Comparison of ENCODE assay signal across 28 mouse cellular contexts in the genomic region with DNA sequence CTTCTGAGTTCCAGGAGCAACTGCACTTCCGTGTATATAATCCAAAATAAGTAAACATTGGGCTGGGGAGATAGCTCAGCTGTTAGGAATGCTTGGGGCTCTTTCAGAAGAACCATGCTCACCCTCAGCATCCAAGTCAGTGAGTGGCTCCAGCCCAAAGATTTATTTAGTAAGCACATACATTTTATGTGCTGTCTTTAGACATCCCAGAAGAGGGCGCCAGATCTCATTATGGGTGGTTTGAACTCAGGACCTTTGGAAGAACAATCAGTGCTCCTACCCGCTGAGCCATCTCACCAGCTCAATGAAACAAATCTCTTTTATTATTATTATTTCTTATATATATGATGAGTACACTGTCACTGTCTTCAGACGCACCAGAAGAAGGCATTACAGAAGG. TPM values are rescaled to one million over a fixed set of nuclear protein-coding genes. Genes with fewer than 3 reads are reported as not detected.
DNase-seq lines count a peak whose midpoint lies in the region; ATAC-seq and TF ChIP-seq lines count a peak whose summit lies in the region.
"Had no signal": no experiment of that assay in that cellular context is flagged by ENCODE, and none has a peak within 500 bp of the region (broad histone marks: within the 10 kb centered on the region; RNA-seq: fewer than 3 reads in every experiment).

No protein-coding gene starts in this region.

- peaks cover 3% of the 10 kb centered on the region for H3K4me1 ChIP-seq in liver, postnatal 0 days (ENCODE audit: insufficient read depth)
- H3K4me1 ChIP-seq in liver, embryonic 11.5 days (replicated peaks; ENCODE audit: control insufficient read depth, insufficient read depth, low read length): no peaks in the 10 kb centered on the region
- peaks cover 44% of the 10 kb centered on the region for H3K4me1 ChIP-seq in E14TG2a.4 (replicated peaks; ENCODE audit: low read depth, low read length)
- H3K4me1 ChIP-seq: embryonic facial prominence, embryonic 12.5 days had no signal

- no peak overlapping the region for H3K27ac ChIP-seq in gastrocnemius, adult 2 months
- no peak overlapping the region for H3K27ac ChIP-seq in liver, postnatal 0 days (ENCODE audit: low read depth)
- H3K27ac ChIP-seq in liver, embryonic 11.5 days (ENCODE audit: low read depth, low read length): no peak overlapping the region
- H3K27ac ChIP-seq: embryonic facial prominence, embryonic 12.5 days had no signal

- ATAC-seq in liver, postnatal 0 days: no peak
- no peak for ATAC-seq in liver, embryonic 11.5 days (replicated peaks; ENCODE audit: low FRiP score)
- no peak for ATAC-seq in activated CD4-positive, CD25-positive, alpha-beta regulatory T cell, adult 4 months
- ATAC-seq: forebrain, embryonic 16.5 days; hindbrain, embryonic 16.5 days; midbrain, embryonic 16.5 days had no signal

- no peak overlapping the region for H3K4me3 ChIP-seq in gastrocnemius, adult 2 months
- no peak overlapping the region for H3K4me3 ChIP-seq in liver, postnatal 0 days (ENCODE audit: low read depth, low read length)
- H3K4me3 ChIP-seq in liver, embryonic 11.5 days (ENCODE audit: low read depth, low read length): no peak overlapping the region
- no peak overlapping the region for H3K4me3 ChIP-seq in E14TG2a.4 (replicated peaks; ENCODE audit: low read length)
- H3K4me3 ChIP-seq: embryonic facial prominence, embryonic 12.5 days; megakaryocyte, embryonic 14.5 days had no signal

- DNase-seq in gastrocnemius, adult 2 months: no peak
- DNase-seq in gastrocnemius, postnatal 14 days: no peak
- DNase-seq in liver, postnatal 0 days: no peak
- DNase-seq in liver, embryonic 11.5 days (ENCODE audit: low spot score): no peak
- DNase-seq in splenic B cell, adult 2 months (ENCODE audit: low read depth, low spot score): peak; percentile 55
- DNase-seq in ovary, postnatal 14 days (ENCODE audit: low spot score): no peak
- DNase-seq: adrenal gland, postnatal 25 days; cerebellum, adult 8-10 months; heart, postnatal 4 days; kidney, adult 2 months; kidney, postnatal 4 days; layer of hippocampus, postnatal 36 days; left cerebral cortex, postnatal 4 days; lung, postnatal 14 days; right cerebral cortex, postnatal 14 days had no signal

- no peak overlapping the region for H3K4me2 ChIP-seq in liver, postnatal 0 days (ENCODE audit: low read depth, low read length)
- no peak overlapping the region for H3K4me2 ChIP-seq in liver, embryonic 11.5 days
- H3K4me2 ChIP-seq: embryonic facial prominence, embryonic 12.5 days had no signal

- no peaks in the 10 kb centered on the region; the same call in 1 of the 2 replicates for H3K36me3 ChIP-seq in liver, postnatal 0 days (replicated peaks; ENCODE audit: insufficient read depth, low read length)
- no peaks in the 10 kb centered on the region for H3K36me3 ChIP-seq in liver, embryonic 11.5 days (ENCODE audit: control insufficient read depth, insufficient read depth, low read length)
- peaks cover 7% of the 10 kb centered on the region for H3K36me3 ChIP-seq in E14TG2a.4 (ENCODE audit: insufficient read depth, low read length)
- no peaks in the 10 kb centered on the region; the same call in 1 of the 2 replicates for H3K36me3 ChIP-seq in splenic B cell, adult 2 months (ENCODE audit: control insufficient read depth, insufficient read depth, low read length, poor library complexity, severe bottlenecking)

- H3K9ac ChIP-seq in liver, postnatal 0 days (replicated peaks): no peak overlapping the region
- no peak overlapping the region for H3K9ac ChIP-seq in liver, embryonic 11.5 days (ENCODE audit: low read depth, low read length)
- H3K9ac ChIP-seq: embryonic facial prominence, embryonic 12.5 days had no signal

- peak; percentile 39 for TF ChIP-seq CTCF in gastrocnemius, adult 2 months (IDR thresholded peaks at IDR 0.05)
- peak; percentile 47 for TF ChIP-seq CTCF in liver, postnatal 0 days (IDR thresholded peaks at IDR 0.05; ENCODE audit: low read depth)
- peak; percentile 28 for TF ChIP-seq CTCF in E14TG2a.4 (conservative IDR thresholded peaks at IDR 0.05; ENCODE audit: low read length)

- TF ChIP-seq EP300 in liver, postnatal 0 days (IDR thresholded peaks at IDR 0.05; ENCODE audit: low read depth): no peak

- H3K9me3 ChIP-seq in liver, postnatal 0 days (ENCODE audit: low read length): no peaks in the 10 kb centered on the region
- no peaks in the 10 kb centered on the region for H3K9me3 ChIP-seq in liver, embryonic 11.5 days (ENCODE audit: control insufficient read depth, low read length)
- H3K9me3 ChIP-seq in E14TG2a.4 (ENCODE audit: low read length): no peaks in the 10 kb centered on the region
- H3K9me3 ChIP-seq: embryonic facial prominence, embryonic 12.5 days had no signal

- 0 out of 2 replicates have a peak, but pooled peaks cover 7% of the 10 kb centered on the region for H3K27me3 ChIP-seq in liver, postnatal 0 days (ENCODE audit: insufficient read depth, low read length)
- peaks cover 17% of the 10 kb centered on the region for H3K27me3 ChIP-seq in liver, embryonic 11.5 days (replicated peaks; ENCODE audit: control insufficient read depth, insufficient read depth, low read length)
- peaks cover 41% of the 10 kb centered on the region for H3K27me3 ChIP-seq in E14TG2a.4 (ENCODE audit: insufficient read depth, low read length)
- H3K27me3 ChIP-seq in splenic B cell, adult 2 months (ENCODE audit: control insufficient read depth, insufficient read depth, low read length, poor library complexity, severe bottlenecking): no peaks in the 10 kb centered on the region

- intact Hi-C loops in gastrocnemius, adult 2 months (cut with DNase I): no loop called here
- intact Hi-C loops in gastrocnemius, postnatal 14 days (cut with DNase I; ENCODE audit: low total_unique reads): no loop called here

- 58% methylated on average over 4 of the region's 4 CpGs for WGBS in liver, postnatal 0 days (ENCODE audit: insufficient replicate concordance)
- 58% methylated on average over 4 of the region's 4 CpGs for WGBS in liver, embryonic 11.5 days

RNA-seq across cellular contexts. Expression of a gene that starts 3.2 kb away (rescaled TPM):
- under 1 TPM; 0.26 to 0.70 TPM for total RNA-seq in gastrocnemius, adult 2 months (2021)
- not detected for total RNA-seq in gastrocnemius, postnatal 14 days (2021)
- 32.4 and 32.5 TPM in 2 replicates for polyA plus RNA-seq in liver, postnatal 0 days (2015; fragmentation: Nextera tagmentation; extraction: Ambion mirVana)
- polyA plus RNA-seq in liver, embryonic 11.5 days (2014; fragmentation: Nextera tagmentation; extraction: Ambion mirVana): not detected in 2 replicates
- not detected for polyA plus RNA-seq in activated CD4-positive, CD25-positive, alpha-beta regulatory T cell, adult 4 months (2017; shearing (Covaris generic))
- total RNA-seq: adrenal gland, postnatal 25 days; common myeloid progenitor, adult 5-6 weeks; granulocyte monocyte progenitor cell, adult 5-6 weeks; heart, postnatal 4 days; layer of hippocampus, postnatal 36 days; left cerebral cortex, postnatal 4 days had no signal
- polyA plus RNA-seq: embryonic facial prominence, embryonic 12.5 days; forebrain, embryonic 16.5 days; heart, embryonic 14.5 days; kidney, adult 2 months; midbrain, embryonic 16.5 days; neural tube, embryonic 11.5 days had no signal

RNA-seq across cellular contexts. Expression of a gene that starts 6.9 kb away (rescaled TPM):
- total RNA-seq in gastrocnemius, adult 2 months (2021): 1 to 10 TPM in 1 of 2 experiments, under 1 TPM in 1; 0.41 to 1.1 TPM
- under 1 TPM; 0.40 to 0.55 TPM for total RNA-seq in gastrocnemius, postnatal 14 days (2021)
- 21.0 and 24.5 TPM in 2 replicates for polyA plus RNA-seq in liver, postnatal 0 days (2015; fragmentation: Nextera tagmentation; extraction: Ambion mirVana)
- 2.3 and 2.5 TPM in 2 replicates for polyA plus RNA-seq in liver, embryonic 11.5 days (2014; fragmentation: Nextera tagmentation; extraction: Ambion mirVana)
- not detected for polyA plus RNA-seq in activated CD4-positive, CD25-positive, alpha-beta regulatory T cell, adult 4 months (2017; shearing (Covaris generic))

RNA-seq across cellular contexts. Expression of a gene that starts 23.9 kb away (rescaled TPM):
- total RNA-seq in gastrocnemius, adult 2 months (2021): 10 to 100 TPM; 33.7 to 47.8 TPM
- total RNA-seq in gastrocnemius, postnatal 14 days (2021): 10 to 100 TPM; 31.7 to 34.3 TPM
- polyA plus RNA-seq in liver, postnatal 0 days (2015; fragmentation: Nextera tagmentation; extraction: Ambion mirVana): 53.6 and 54.1 TPM in 2 replicates
- 32.8 and 35.1 TPM in 2 replicates for polyA plus RNA-seq in liver, embryonic 11.5 days (2014; fragmentation: Nextera tagmentation; extraction: Ambion mirVana)
- polyA plus RNA-seq in activated CD4-positive, CD25-positive, alpha-beta regulatory T cell, adult 4 months (2017; shearing (Covaris generic)): 1 to 10 TPM; 3.8 to 4.7 TPM

RNA-seq across cellular contexts. Expression of a gene that starts 31.4 kb away (rescaled TPM):
- total RNA-seq in gastrocnemius, adult 2 months (2021): 10 to 100 TPM in 1 of 2 experiments, 1 to 10 TPM in 1; 8.1 to 10.5 TPM
- total RNA-seq in gastrocnemius, postnatal 14 days (2021): 10 to 100 TPM; 12.5 to 13.0 TPM
- 15.3 and 17.1 TPM in 2 replicates for polyA plus RNA-seq in liver, postnatal 0 days (2015; fragmentation: Nextera tagmentation; extraction: Ambion mirVana)
- 5.1 and 5.5 TPM in 2 replicates for polyA plus RNA-seq in liver, embryonic 11.5 days (2014; fragmentation: Nextera tagmentation; extraction: Ambion mirVana)
- polyA plus RNA-seq in activated CD4-positive, CD25-positive, alpha-beta regulatory T cell, adult 4 months (2017; shearing (Covaris generic)): 1 to 10 TPM; 4.7 to 7.2 TPM

RNA-seq across cellular contexts. Expression of a gene that starts 48.0 kb away (rescaled TPM):
- total RNA-seq in gastrocnemius, adult 2 months (2021): not detected
- not detected for total RNA-seq in gastrocnemius, postnatal 14 days (2021)
- not detected in 2 replicates for polyA plus RNA-seq in liver, postnatal 0 days (2015; fragmentation: Nextera tagmentation; extraction: Ambion mirVana)
- polyA plus RNA-seq in liver, embryonic 11.5 days (2014; fragmentation: Nextera tagmentation; extraction: Ambion mirVana): 0.05 TPM in 1 of 2 replicates, not detected in the other
- polyA plus RNA-seq in activated CD4-positive, CD25-positive, alpha-beta regulatory T cell, adult 4 months (2017; shearing (Covaris generic)): not detected
- total RNA-seq: adrenal gland, postnatal 25 days; common myeloid progenitor, adult 5-6 weeks; granulocyte monocyte progenitor cell, adult 5-6 weeks; heart, postnatal 4 days had no signal
- polyA plus RNA-seq: C2C12; heart, embryonic 14.5 days; kidney, adult 2 months; liver, embryonic 16.5 days had no signal

Comparison
In these comparisons a context has a peak if more than half of its experiments do, and no peak if none do; other contexts are left out.
1. RNA of a gene that starts 3.2 kb away (polyA plus RNA-seq): 32.4 to 32.5 TPM in liver, postnatal 0 days; not detected in activated CD4-positive, CD25-positive, alpha-beta regulatory T cell, adult 4 months and not detected in liver, embryonic 11.5 days; every median in the first group is over 10 times any median in the second.
2. Peak in every context shown above with its lines, with median percentiles within 50 percentile points of each other: CTCF ChIP-seq.